Mouse (Mus musculus) stomach, postnatal 0 days (tissue): Measurements from ENCODE around the gene Nrf1. TPM values are rescaled to one million over a fixed set of nuclear protein-coding genes. Genes with fewer than 3 reads are reported as not detected.

Source experiments
- ATAC-seq: fragments of 200-750 bp; cut with Nextera tagmentation; 2 replicates; pipeline ENCODE4 v1.8.0; 2017; ENCODE audit not compliant: low FRiP score, low TSS enrichment
- DNase-seq: peaks from one replicate; pipeline ENCODE4 v3.0.0-alpha.2; 2016; ENCODE audit warnings: low spot score
- H3K27ac ChIP-seq: fragments of 300-500 bp; sonication (generic); replicated peaks from 2 replicates; pipeline ENCODE4 v1.5.1; 2014; ENCODE audit warnings: mild to moderate bottlenecking, control low read depth
- H3K27me3 ChIP-seq: fragments of 300-500 bp; sonication (generic); 2 replicates; pipeline ENCODE4 v1.6.1; 2014; ENCODE audit warnings: low read length; ENCODE audit not compliant: control insufficient read depth, insufficient read depth
- H3K36me3 ChIP-seq: fragments of 300-500 bp; sonication (generic); 2 replicates; pipeline ENCODE4 v1.6.1; 2014; ENCODE audit warnings: low read length, mixed read lengths; ENCODE audit not compliant: control insufficient read depth, insufficient read depth
- H3K4me1 ChIP-seq: fragments of 300-500 bp; sonication (generic); replicated peaks from 2 replicates; pipeline ENCODE4 v1.6.1; 2014; ENCODE audit warnings: antibody characterized with exemption; ENCODE audit not compliant: control insufficient read depth, insufficient read depth
- H3K4me2 ChIP-seq: fragments of 300-500 bp; sonication (generic); replicated peaks from 2 replicates; pipeline ENCODE4 v1.6.1; 2014; ENCODE audit warnings: low read depth, mild to moderate bottlenecking, control low read depth, moderate library complexity
- H3K4me3 ChIP-seq: fragments of 300-500 bp; sonication (generic); 2 replicates; pipeline ENCODE4 v1.5.1; 2014; ENCODE audit warnings: low read depth, low read length, control low read depth
- H3K9ac ChIP-seq: fragments of 300-500 bp; sonication (generic); 2 replicates; pipeline ENCODE4 v1.6.1; 2014; ENCODE audit warnings: mild to moderate bottlenecking, low read length, control low read depth, mixed read lengths
- H3K9me3 ChIP-seq: fragments of 300-500 bp; sonication (generic); 2 replicates; pipeline ENCODE4 v1.6.1; 2016; ENCODE audit warnings: low read length; ENCODE audit not compliant: control insufficient read depth
- CTCF ChIP-seq: IDR thresholded peaks from 2 replicates; pipeline ENCODE4 v1.5.1; 2016; ENCODE audit warnings: antibody characterized with exemption, low read depth, mild to moderate bottlenecking, moderate library complexity
- EP300 ChIP-seq: optimal IDR thresholded peaks from 2 replicates; pipeline ENCODE3; 2016; ENCODE audit warnings: antibody characterized with exemption
- WGBS: fragments of 180-500 bp; shearing (Covaris S2); extraction: QIAGEN DNeasy Blood & Tissue Kit; methylation state at CpG from one replicate; pipeline ENCODE4 v1.1.7; 2014; 5-methylcytosine and 5-hydroxymethylcytosine counted together
- microRNA counts: library from miRNA; unstranded; fragments of <30 nt; microRNA quantifications from one replicate; lab custom pipeline; 2015
- microRNA-seq: library from miRNA; unstranded; fragments of <30 nt; microRNA quantifications from one replicate; pipeline ENCODE4, GENCODE M21; 2016
- polyA plus RNA-seq: library from polyadenylated mRNA; unstranded; fragments of >200 nt; fragmentation: Nextera tagmentation; extraction: Ambion mirVana; gene quantifications from 2 replicates; pipeline ENCODE4 v1.2.1, GENCODE M21; 2015

The Nrf1 gene
- polyA plus RNA-seq, 1 experiment from 2014 or later, result 15.1 TPM

DNA sequence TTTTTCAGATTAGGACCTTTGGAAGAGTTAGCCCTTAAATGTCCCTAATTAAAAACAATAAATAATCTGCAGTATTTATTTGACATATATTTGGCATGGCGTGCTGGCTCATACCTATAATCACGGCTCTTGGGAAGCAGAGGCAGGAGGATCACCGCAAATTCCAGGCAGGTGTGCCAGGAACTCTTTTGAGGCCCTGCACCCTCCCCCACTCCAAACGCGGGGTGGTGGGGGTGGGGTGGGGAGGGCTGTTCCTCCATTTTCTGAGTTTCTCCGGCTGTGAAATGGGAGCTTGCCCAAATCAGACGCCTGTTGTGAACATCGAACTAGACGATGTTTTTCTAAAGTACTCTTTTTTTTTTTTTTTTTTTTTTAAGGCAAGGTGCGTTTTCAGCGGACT, 131.3 kb downstream of the Nrf1 start:
- no peak overlapping the region for H3K4me3 ChIP-seq
- DNase-seq (no peak), ATAC-seq (no peak)
- no peak overlapping the region for H3K9ac ChIP-seq
- no peak overlapping the region for H3K27ac ChIP-seq
- TF ChIP-seq EP300 (no peak), CTCF (no peak)
- no peaks in the 10 kb centered on the region for H3K9me3 ChIP-seq
- 18% methylated on average over 11 of the region's 11 CpGs for WGBS
- no peak overlapping the region for H3K4me2 ChIP-seq
- H3K27me3 ChIP-seq, result peaks cover 14% of the 10 kb centered on the region; the same call in 1 of the 2 replicates
- H3K36me3 ChIP-seq, result no peaks in the 10 kb centered on the region
- 0 out of 2 replicates have a peak, but pooled peaks cover 3% of the 10 kb centered on the region for H3K4me1 ChIP-seq

DNA sequence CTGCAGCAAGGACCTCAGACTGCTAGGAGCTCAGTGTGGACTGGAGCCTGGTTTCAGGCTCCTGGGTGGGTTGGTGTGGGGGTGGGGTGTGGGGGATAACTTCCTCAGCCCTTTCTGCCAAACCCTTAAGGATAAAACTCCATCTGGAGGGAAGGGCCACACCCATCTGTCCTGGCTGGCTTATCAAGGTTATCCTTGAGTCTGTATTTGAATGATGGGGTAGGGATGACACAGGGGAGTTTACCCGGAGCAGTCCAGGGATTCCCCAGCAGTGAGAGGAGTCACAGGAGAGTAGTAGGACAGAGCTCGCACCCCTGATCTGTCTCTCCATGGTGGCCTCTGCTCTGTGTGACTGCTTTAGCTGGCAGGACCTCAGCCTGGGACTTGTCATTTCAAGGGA, 132.5 kb downstream of the Nrf1 start:
- 28% methylated on average over 2 of the region's 2 CpGs for WGBS
- no peaks in the 10 kb centered on the region for H3K36me3 ChIP-seq

DNA sequence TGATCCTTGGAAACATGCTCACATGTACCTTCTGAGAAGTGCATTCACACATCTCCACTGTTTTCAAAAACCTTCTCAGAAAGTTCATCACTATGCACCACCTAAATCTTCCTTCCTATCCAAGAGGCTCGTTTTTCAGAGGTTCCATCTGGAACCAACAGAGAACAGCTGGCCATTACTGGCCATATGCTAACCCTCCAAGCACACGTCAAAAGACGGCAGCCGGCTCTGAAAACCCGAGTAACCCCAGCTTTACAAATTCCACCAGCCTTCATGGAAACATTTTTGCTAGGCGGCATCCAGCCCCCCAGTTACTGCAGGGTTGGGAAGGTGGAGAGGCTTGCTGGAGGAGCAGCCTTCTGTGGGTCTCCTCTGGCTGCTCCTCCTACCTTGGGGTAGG, 134.2 kb downstream of the Nrf1 start:
- 47% methylated on average over 6 of the region's 6 CpGs for WGBS
- Histone ChIP-seq H3K9me3 (no peaks in the 10 kb centered on the region), H3K27me3 (peaks cover 8% of the 10 kb centered on the region; the same call in 1 of the 2 replicates), H3K4me2 (no peak overlapping the region), H3K4me1 (no peaks in the 10 kb centered on the region), H3K4me3 (no peak overlapping the region), H3K36me3 (no peaks in the 10 kb centered on the region), H3K27ac (no peak overlapping the region), H3K9ac (no peak overlapping the region)
- no peak for ATAC-seq
- DNase-seq, result no peak
- TF ChIP-seq EP300 (no peak), CTCF (no peak)

More for the DNA sequence above, 132.5 kb downstream of the Nrf1 start:
- DNase-seq, result no peak
- no peak overlapping the region for H3K9ac ChIP-seq
- no peaks in the 10 kb centered on the region for H3K9me3 ChIP-seq
- ATAC-seq, result no peak
- 0 out of 2 replicates have a peak, but pooled peaks cover 3% of the 10 kb centered on the region for H3K4me1 ChIP-seq
- TF ChIP-seq EP300 (no peak), CTCF (no peak)
- no peak overlapping the region for H3K4me3 ChIP-seq
- peaks cover 8% of the 10 kb centered on the region; the same call in 1 of the 2 replicates for H3K27me3 ChIP-seq
- H3K27ac ChIP-seq, result no peak overlapping the region
- H3K4me2 ChIP-seq, result no peak overlapping the region

DNA sequence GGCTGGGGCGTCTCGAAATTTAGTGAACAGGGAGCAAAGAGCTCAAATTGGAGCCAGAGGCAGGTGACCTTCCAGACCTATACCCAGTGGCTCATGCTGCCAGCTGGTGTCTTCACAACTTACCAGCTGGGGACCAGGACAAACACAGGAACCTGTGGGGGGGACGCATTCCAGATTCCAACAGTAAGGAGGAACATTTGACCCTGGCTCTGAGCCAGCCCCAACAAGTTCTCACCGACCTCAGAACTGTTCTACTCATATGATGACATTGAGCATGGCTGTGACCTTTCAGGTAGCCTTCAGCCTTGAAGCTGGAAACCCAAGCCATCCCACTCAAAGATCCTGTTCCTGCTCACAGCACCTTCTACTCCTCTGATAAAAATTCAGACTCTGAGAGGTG, 135.8 kb downstream of the Nrf1 start:
- Histone ChIP-seq H3K4me1 (no peaks in the 10 kb centered on the region), H3K9me3 (no peaks in the 10 kb centered on the region), H3K27ac (no peak overlapping the region), H3K4me2 (no peak overlapping the region), H3K36me3 (no peaks in the 10 kb centered on the region), H3K9ac (no peak overlapping the region), H3K27me3 (peaks cover 5% of the 10 kb centered on the region; the same call in 1 of the 2 replicates), H3K4me3 (no peak overlapping the region)
- TF ChIP-seq EP300, result no peak
- TF ChIP-seq CTCF, result no peak
- no peak for DNase-seq
- ATAC-seq, result no peak
- 71% methylated on average over 4 of the region's 4 CpGs for WGBS

- Histone ChIP-seq H3K4me3 (no peak overlapping the region), H3K4me2 (no peak overlapping the region), H3K9me3 (no peaks in the 10 kb centered on the region), H3K27me3 (no peaks in the 10 kb centered on the region), H3K9ac (no peak overlapping the region), H3K36me3 (no peaks in the 10 kb centered on the region), H3K4me1 (no peaks in the 10 kb centered on the region), H3K27ac (no peak overlapping the region)
- TF ChIP-seq CTCF (no peak), EP300 (no peak)
- ATAC-seq (no peak), DNase-seq (no peak)
- 77% methylated on average over 11 of the region's 11 CpGs for WGBS
Measured at GRCm38 (mm10) chr6:30195656-30196055, 147.9 kb downstream of the Nrf1 start.

DNA sequence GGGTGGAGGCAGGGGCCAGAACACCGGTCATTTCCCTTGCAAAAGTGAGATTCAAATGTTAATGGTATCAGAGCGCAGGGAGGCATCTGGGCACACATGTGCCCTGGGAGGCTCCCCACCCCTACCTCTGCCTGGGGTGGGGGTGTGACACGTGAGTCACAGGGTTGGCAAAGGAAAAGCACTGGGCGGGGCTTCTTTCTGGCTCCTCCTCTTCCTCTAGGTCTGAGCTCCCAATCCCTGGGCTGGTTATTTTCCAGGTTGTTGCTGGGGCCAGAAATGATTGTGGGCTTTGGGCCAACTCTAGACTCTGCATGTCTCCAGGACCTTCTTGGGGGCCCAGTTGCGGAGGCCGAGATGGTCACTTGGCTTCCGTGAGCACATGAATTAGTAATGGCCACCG, 148.4 kb downstream of the Nrf1 start:
- Histone ChIP-seq H3K9ac (no peak overlapping the region), H3K36me3 (no peaks in the 10 kb centered on the region), H3K27ac (no peak overlapping the region), H3K4me2 (no peak overlapping the region), H3K27me3 (no peaks in the 10 kb centered on the region), H3K9me3 (no peaks in the 10 kb centered on the region), H3K4me1 (no peaks in the 10 kb centered on the region), H3K4me3 (no peak overlapping the region)
- ATAC-seq, result no peak
- TF ChIP-seq EP300, result no peak
- no peak for TF ChIP-seq CTCF
- no peak for DNase-seq
- WGBS, result 74% methylated on average over 8 of the region's 8 CpGs

MicroRNAs within 50 kb of the gene (microRNA counts, 519-probe panel; counts per million panel counts)
- microRNA mmu-miR-182 (lab: Ali Mortazavi, UCI) (3,906 counts per million, percentile 28 among the panel's probes with 10 or more counts), microRNA mmu-miR-183 (lab: Ali Mortazavi, UCI) (5,222 counts per million, percentile 58 among the panel's probes with 10 or more counts), microRNA mmu-miR-96 (lab: Ali Mortazavi, UCI) (6,024 counts per million, percentile 78 among the panel's probes with 10 or more counts)

Small RNA genes lying within 50 kb of the gene (microRNA-seq; reads per million reads assigned to microRNA genes)
- 4,505 reads per million, percentile 89 among the genes with 10 or more reads in this experiment for gene Mir182
- 2,887 reads per million, percentile 85 among the genes with 10 or more reads in this experiment for gene Mir183
- 1,758 reads per million, percentile 77 among the genes with 10 or more reads in this experiment for gene Mir96

Other genes with a start within 250 kb of the Nrf1 start
- 0.13 and 0.16 TPM in 2 replicates for gene Strip2, start 131.0 kb upstream of the Nrf1 start, polyA plus RNA-seq